Mouse (Mus musculus) CH12.LX (cell line): Measurements from ENCODE around the gene Phgr1. TPM values are rescaled to one million over a fixed set of nuclear protein-coding genes. Genes with fewer than 3 reads are reported as not detected.
A peak's percentile ranks its signal among the peaks of the same experiment; 100 is the strongest.

Experiments
- DNase-seq: peaks from one replicate; pipeline ENCODE4 v3.0.0-alpha.2; 2013; ENCODE audit errors: extremely low read depth
- H3K27ac ChIP-seq: 2 replicates; pipeline ENCODE4 v1.5.1; 2012; ENCODE audit warnings: low read depth, mild to moderate bottlenecking, control low read depth, moderate library complexity; ENCODE audit not compliant: insufficient read depth
- H3K27me3 ChIP-seq: replicated peaks from 2 replicates; pipeline ENCODE3; 2012; ENCODE audit warnings: inconsistent platforms
- H3K36me3 ChIP-seq, 2 experiments: replicated peaks in 1 of 2; 2 replicates each; pipeline versions ENCODE3 to v1.6.1; 2012; ENCODE audit warnings: inconsistent platforms in 1 of 2, low read length in 1 of 2, mild to moderate bottlenecking in 1 of 2, mixed read lengths in 1 of 2, moderate library complexity in 1 of 2; ENCODE audit not compliant: control insufficient read depth in 1 of 2, insufficient read depth in 1 of 2
- H3K4me1 ChIP-seq, 2 experiments: 2 replicates each; pipeline ENCODE4 v1.6.1; 2012; ENCODE audit warnings: inconsistent platforms in 1 of 2, moderate library complexity in 1 of 2; ENCODE audit not compliant: insufficient read depth in 2 of 2, control insufficient read depth in 1 of 2
- H3K4me2 ChIP-seq: 2 replicates; pipeline ENCODE4 v1.6.1; 2012; ENCODE audit warnings: low read depth, mild to moderate bottlenecking, control low read depth; ENCODE audit not compliant: poor library complexity, insufficient read depth, severe bottlenecking
- H3K4me3 ChIP-seq, 3 experiments: fragments of 150-350 bp in 1 of 3; sonication (generic) in 1 of 3; replicated peaks in 1 of 3; 2 replicates each; pipeline versions ENCODE3 to v1.5.1; 2011 to 2012; ENCODE audit warnings: low read depth in 2 of 3, low read length in 2 of 3, mild to moderate bottlenecking in 2 of 3, moderate library complexity in 2 of 3, control low read depth in 1 of 3, improper control_type of control experiment in 1 of 3, inconsistent platforms in 1 of 3, mixed read lengths in 1 of 3; ENCODE audit not compliant: poor library complexity in 1 of 3
- H3K79me2 ChIP-seq: replicated peaks from 2 replicates; pipeline ENCODE4 v1.6.1; 2012; ENCODE audit warnings: mild to moderate bottlenecking, moderate library complexity; ENCODE audit not compliant: control insufficient read depth, poor library complexity, insufficient read depth, severe bottlenecking; ENCODE audit errors: extremely low read depth
- H3K9ac ChIP-seq: 2 replicates; pipeline ENCODE4 v1.6.1; 2012; ENCODE audit warnings: low read depth, mild to moderate bottlenecking, control low read depth, moderate library complexity; ENCODE audit not compliant: insufficient read depth
- H3K9me3 ChIP-seq: replicated peaks from 2 replicates; pipeline ENCODE3; 2012; ENCODE audit warnings: low read length, inconsistent platforms, mixed read lengths
- CTCF ChIP-seq, 2 experiments: IDR thresholded peaks in 1 of 2; conservative IDR thresholded peaks in 1 of 2; 2 replicates each; pipeline ENCODE4 v1.5.1; 2011 to 2012; ENCODE audit warnings: low read depth in 2 of 2, low read length in 2 of 2, improper control_type of control experiment in 1 of 2, inconsistent platforms in 1 of 2, mild to moderate bottlenecking in 1 of 2, moderate library complexity in 1 of 2
- E2F4 ChIP-seq: IDR thresholded peaks from 2 replicates; pipeline ENCODE4 v1.6.1; 2011; ENCODE audit warnings: low read depth, low read length, improper control_type of control experiment; ENCODE audit not compliant: insufficient replicate concordance
- HCFC1 ChIP-seq: IDR thresholded peaks from 2 replicates; pipeline ENCODE4 v1.6.1; 2012; ENCODE audit warnings: low read depth, mild to moderate bottlenecking, inconsistent platforms, low read length, improper control_type of control experiment
- MAFK ChIP-seq: IDR thresholded peaks from 2 replicates; pipeline ENCODE4 v1.6.1; 2011; ENCODE audit warnings: low read length, improper control_type of control experiment; ENCODE audit not compliant: insufficient replicate concordance
- MAX ChIP-seq: IDR thresholded peaks from 2 replicates; pipeline ENCODE4 v1.6.1; 2011; ENCODE audit warnings: low read length, improper control_type of control experiment
- PAX5 ChIP-seq: IDR thresholded peaks from 2 replicates; pipeline ENCODE4 v1.6.1; 2012; ENCODE audit warnings: low read length, inconsistent platforms, mixed read lengths
- RAD21 ChIP-seq: IDR thresholded peaks from 2 replicates; pipeline ENCODE4 v1.6.1; 2011; ENCODE audit warnings: low read depth, mild to moderate bottlenecking, low read length, improper control_type of control experiment, moderate library complexity
- RCOR1 ChIP-seq: conservative IDR thresholded peaks from 2 replicates; pipeline ENCODE4 v1.6.1; 2012; ENCODE audit warnings: low read depth, mild to moderate bottlenecking, inconsistent platforms, low read length, improper control_type of control experiment
- SMC3 ChIP-seq: IDR thresholded peaks from 2 replicates; pipeline ENCODE4 v1.6.1; 2011; ENCODE audit warnings: low read depth, low read length, improper control_type of control experiment
- TBP ChIP-seq: conservative IDR thresholded peaks from 2 replicates; pipeline ENCODE4 v1.6.1; 2011; ENCODE audit warnings: low read depth, low read length, improper control_type of control experiment
- USF2 ChIP-seq: conservative IDR thresholded peaks from 2 replicates; pipeline ENCODE4 v1.6.1; 2011; ENCODE audit warnings: low read depth, low read length, improper control_type of control experiment
- dilution Hi-C: fragments of 300-500 bp; cut with MboI; formaldehyde crosslinking; loops from 2 replicates; pipeline ENCODE4 v1.14.3; 2020; ENCODE audit warnings: low sequenced_read_pairs; ENCODE audit not compliant: extremely low pct_unique_long_range_greater_than_20kb, extremely low pct_ligation_motif_present
- in situ Hi-C: fragments of 300-500 bp; cut with MboI; formaldehyde crosslinking; loops from 3 replicates; pipeline ENCODE4 v1.14.3; 2019; ENCODE audit warnings: low sequenced_read_pairs, low pct_ligation_motif_present, low pct_unique_long_range_greater_than_20kb, mixed read lengths
- polyA plus RNA-seq: library from polyadenylated mRNA; unstranded; fragments of >175 nt; gene quantifications from 2 replicates; pipeline ENCODE4 v1.2.1, GENCODE M21; 2012; ENCODE audit warnings: low read depth; ENCODE audit not compliant: insufficient read length
- total RNA-seq, 2 experiments: library from RNA; depleted of rRNA; stranded (reverse); fragments of 300-350 nt in 1 of 2; fragments of >200 nt in 1 of 2; gene quantifications; 2 replicates each; pipeline ENCODE4 v1.2.3; 2012 to 2014

The Phgr1 gene
- total and polyA plus RNA-seq, 3 experiments = not detected

- H3K27ac ChIP-seq = no peak overlapping the region
These were observed 31.4 kb upstream of the Phgr1 start for GRCm38 (mm10) chr2:118741183-118741582.

GRCm38 (mm10) chr2:118743261-118743943 lies 29.2 kb upstream of the Phgr1 start:
- dilution Hi-C loops = no loop called here
- peaks cover 0 to 31% of the 10 kb centered on the region in 2 experiments; a peak in 2 of 4 replicates for H3K4me1 ChIP-seq
- H3K9ac ChIP-seq = no peak overlapping the region
- in situ Hi-C loops = loop anchor here (25.0 kb wide), 1 partner anchor 256 kb away; the partner anchor contains the start of gene Srp14
- H3K4me3 ChIP-seq = no peak overlapping the region
- peaks cover 0 to 2% of the 10 kb centered on the region in 2 experiments for H3K36me3 ChIP-seq
- H3K27me3 ChIP-seq = peaks cover 21% of the 10 kb centered on the region
- peak; percentile 65 for DNase-seq
- no peak for TF ChIP-seq E2F4
- TF ChIP-seq HCFC1 = no peak
- peak; percentile 42 for TF ChIP-seq RAD21
- TF ChIP-seq SMC3 = peak; percentile 79
- TF ChIP-seq CTCF (conservative IDR thresholded peaks at IDR 0.05 in 1 of 2, IDR thresholded peaks at IDR 0.05 in 1 of 2; ENCODE audit: low read depth in 2 of 2, low read length in 2 of 2) = peak; percentile 81 to 83
- no peak overlapping the region for H3K4me2 ChIP-seq
- no peaks in the 10 kb centered on the region for H3K79me2 ChIP-seq
- H3K27ac ChIP-seq = no peak overlapping the region
- H3K9me3 ChIP-seq = no peaks in the 10 kb centered on the region

More at GRCm38 (mm10) chr2:118741183-118741582, 31.4 kb upstream of the Phgr1 start:
- no peak overlapping the region for H3K9ac ChIP-seq
- H3K9me3 ChIP-seq = no peaks in the 10 kb centered on the region
- no peak overlapping the region for H3K4me3 ChIP-seq
- peaks cover 0 to 11% of the 10 kb centered on the region in 2 experiments; a peak in 2 of 4 replicates for H3K4me1 ChIP-seq
- dilution Hi-C loops = no loop called here
- no peaks in the 10 kb centered on the region for H3K79me2 ChIP-seq
- TF ChIP-seq TBP (no peak), USF2 (no peak), PAX5 (no peak)
- in situ Hi-C loops = loop anchor here (25.0 kb wide), 1 partner anchor 254 kb away; the partner anchor contains the start of gene Srp14
- H3K36me3 ChIP-seq = no peaks in the 10 kb centered on the region
- DNase-seq = no peak
- peaks cover 21% of the 10 kb centered on the region for H3K27me3 ChIP-seq
- no peak overlapping the region for H3K4me2 ChIP-seq

GRCm38 (mm10) chr2:118744621-118745020 lies 27.9 kb upstream of the Phgr1 start:
- dilution Hi-C loops (no loop called here), in situ Hi-C loops (loop anchor here (25.0 kb wide), 1 partner anchor 257 kb away; the partner anchor contains the start of gene Srp14)
- peak overlapping the region in 1 of 3 experiments; percentile 41 for H3K4me3 ChIP-seq
- H3K9ac ChIP-seq = peak overlapping the region; percentile 81
- TF ChIP-seq HCFC1 (no peak), RCOR1 (no peak), MAFK (no peak), MAX (no peak)
- H3K4me1 ChIP-seq = peaks cover 0 to 38% of the 10 kb centered on the region in 2 experiments; a peak in 2 of 4 replicates
- H3K79me2 ChIP-seq = no peaks in the 10 kb centered on the region
- peak overlapping the region; percentile 96 for H3K4me2 ChIP-seq
- H3K27me3 ChIP-seq = peaks cover 20% of the 10 kb centered on the region
- DNase-seq = no peak
- no peaks in the 10 kb centered on the region for H3K9me3 ChIP-seq
- peaks cover 0 to 8% of the 10 kb centered on the region in 2 experiments for H3K36me3 ChIP-seq
- H3K27ac ChIP-seq = no peak overlapping the region
